9 mouse cellular contexts compared by ENCODE assay signal in genomic region chr11:50364548-50364947, GRCm38 (mm10). TPM values are rescaled to one million over a fixed set of nuclear protein-coding genes. Genes with fewer than 3 reads are reported as not detected.
DNase-seq lines count a peak whose midpoint lies in the region; ATAC-seq and TF ChIP-seq lines count a peak whose summit lies in the region.
"Had no signal": no experiment of that assay in that cellular context is flagged by ENCODE, and none has a peak within 500 bp of the region (broad histone marks: within the 10 kb centered on the region; RNA-seq: fewer than 3 reads in every experiment).

No protein-coding gene starts in this region.

- H3K36me3 ChIP-seq in lung, postnatal 0 days (ENCODE audit: insufficient read depth, low read length): no peaks in the 10 kb centered on the region
- H3K36me3 ChIP-seq: limb, embryonic 15.5 days had no signal

- H3K9me3 ChIP-seq in lung, postnatal 0 days (ENCODE audit: low read length): no peaks in the 10 kb centered on the region
- H3K9me3 ChIP-seq: limb, embryonic 15.5 days had no signal

- 4% methylated on average over 4 of the region's 4 CpGs for WGBS in lung, postnatal 0 days

- H3K9ac ChIP-seq in lung, postnatal 0 days (replicated peaks; ENCODE audit: low read depth): no peak overlapping the region
- H3K9ac ChIP-seq: limb, embryonic 15.5 days had no signal

- intact Hi-C loops in heart, postnatal 36 days (cut with DNase I): loop anchor here (2.0 to 5.0 kb wide), 4 partner anchors 42 to 377 kb away; partner anchors contain the start of gene Maml1

- ATAC-seq in lung, postnatal 0 days: peak; percentile 66

- peak; percentile 92 for TF ChIP-seq CTCF in lung, postnatal 0 days (IDR thresholded peaks at IDR 0.05)

- H3K4me2 ChIP-seq in lung, postnatal 0 days (replicated peaks; ENCODE audit: low read depth, low read length): no peak overlapping the region
- H3K4me2 ChIP-seq: limb, embryonic 15.5 days had no signal

- DNase-seq in Muller cell, postnatal 12 days (ENCODE audit: inconsistent ontology term): peak; percentile 39
- peak; percentile 60 for DNase-seq in brain, embryonic 18.5 days (ENCODE audit: low read depth, low spot score)
- peak; percentile 42 for DNase-seq in fibroblast of lung, adult 2 months (ENCODE audit: low read depth)
- peak; percentile 76 for DNase-seq in heart, postnatal 36 days
- peak; percentile 90 for DNase-seq in layer of hippocampus, adult 11-12 months (ENCODE audit: low spot score)
- peak; percentile 85 for DNase-seq in lung, postnatal 0 days (ENCODE audit: low spot score)
- peak; percentile 68 for DNase-seq in retina, postnatal 7 days (ENCODE audit: low read depth, low spot score)
- peak; percentile 41 to 72 for DNase-seq in urinary bladder, postnatal 4 days (ENCODE audit: low spot score in 2 of 2)

- no peak for TF ChIP-seq EP300 in lung, postnatal 0 days (IDR thresholded peaks at IDR 0.05)

- H3K4me3 ChIP-seq in lung, postnatal 0 days (ENCODE audit: low read depth, low read length): no peak overlapping the region
- H3K4me3 ChIP-seq: limb, embryonic 15.5 days had no signal

- no peaks in the 10 kb centered on the region for H3K4me1 ChIP-seq in lung, postnatal 0 days (ENCODE audit: insufficient read depth, low read depth, low read length)

- no peaks in the 10 kb centered on the region; the same call in 1 of the 2 replicates for H3K27me3 ChIP-seq in lung, postnatal 0 days (replicated peaks; ENCODE audit: insufficient read depth, low read length)
- H3K27me3 ChIP-seq: limb, embryonic 15.5 days had no signal

- no peak overlapping the region for H3K27ac ChIP-seq in lung, postnatal 0 days (ENCODE audit: low read length)
- H3K27ac ChIP-seq: limb, embryonic 15.5 days had no signal

RNA-seq across cellular contexts. Expression of gene Cby3, which starts 10.3 kb away (rescaled TPM):
- not detected for total RNA-seq in heart, postnatal 36 days (2021)
- 0.40 and 0.53 TPM in 2 replicates for polyA plus RNA-seq in lung, postnatal 0 days (2015; fragmentation: Nextera tagmentation; extraction: Ambion mirVana)

RNA-seq across cellular contexts. Expression of gene Hnrnph1, which starts 12.2 kb away (rescaled TPM):
- 100 to 1,000 TPM in 1 of 2 experiments, 10 to 100 TPM in 1; 97.8 to 106 TPM for total RNA-seq in heart, postnatal 36 days (2021)
- polyA plus RNA-seq in lung, postnatal 0 days (2015; fragmentation: Nextera tagmentation; extraction: Ambion mirVana): 154 and 172 TPM in 2 replicates

RNA-seq across cellular contexts. Expression of gene Canx, which starts 39.1 kb away (rescaled TPM):
- total RNA-seq in heart, postnatal 36 days (2021): 100 to 1,000 TPM; 301 to 316 TPM
- 168 and 186 TPM in 2 replicates for polyA plus RNA-seq in lung, postnatal 0 days (2015; fragmentation: Nextera tagmentation; extraction: Ambion mirVana)

Comparison
In these comparisons a context has a peak if more than half of its experiments do, and no peak if none do; other contexts are left out.
1. DNase-seq: peak in every context shown above with its lines; median percentile 90 in layer of hippocampus, adult 11-12 months; 85 in lung, postnatal 0 days; 76 in heart, postnatal 36 days; 68 in retina, postnatal 7 days; 60 in brain, embryonic 18.5 days; 56 in urinary bladder, postnatal 4 days; 42 in fibroblast of lung, adult 2 months; 39 in Muller cell, postnatal 12 days.